ENCODE assay signal across 13 mouse cellular contexts in the genomic region with DNA sequence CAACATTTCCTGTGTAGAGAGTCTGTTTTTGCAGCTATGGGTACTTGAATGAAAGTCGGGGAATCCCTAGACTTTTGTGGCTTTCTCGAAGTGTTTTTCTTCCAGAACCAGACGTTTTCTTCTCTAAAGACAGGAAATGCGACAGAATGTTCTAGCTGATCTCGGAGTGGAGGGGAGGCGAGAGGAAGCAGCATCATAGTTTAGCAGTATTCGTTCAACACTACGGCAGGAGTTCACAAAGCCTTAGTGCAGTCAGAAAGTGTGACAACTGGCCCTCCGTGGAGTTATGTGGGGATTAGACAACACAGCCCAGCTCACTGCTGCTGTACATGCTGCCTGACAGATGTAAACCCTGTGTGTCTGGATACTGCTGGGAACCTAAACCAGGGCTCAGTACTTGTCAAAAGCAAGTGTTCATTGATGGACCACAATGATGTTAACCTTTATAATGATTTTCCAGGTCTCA. TPM values are rescaled to one million over a fixed set of nuclear protein-coding genes. Genes with fewer than 3 reads are reported as not detected.
DNase-seq lines count a peak whose midpoint lies in the region; ATAC-seq and TF ChIP-seq lines count a peak whose summit lies in the region.
"Had no signal": no experiment of that assay in that cellular context is flagged by ENCODE, and none has a peak within 500 bp of the region (broad histone marks: within the 10 kb centered on the region; RNA-seq: fewer than 3 reads in every experiment).

No protein-coding gene starts in this region.

- no peak for TF ChIP-seq CTCF in CH12.LX (conservative IDR thresholded peaks at IDR 0.05 in 1 of 2, IDR thresholded peaks at IDR 0.05 in 1 of 2; ENCODE audit: low read depth in 2 of 2, low read length in 2 of 2)

- H3K27me3 ChIP-seq in lung, embryonic 15.5 days, result no peaks in the 10 kb centered on the region
- H3K27me3 ChIP-seq in CH12.LX (replicated peaks), result no peaks in the 10 kb centered on the region
- no peaks in the 10 kb centered on the region for H3K27me3 ChIP-seq in intestine, embryonic 14.5 days (replicated peaks; ENCODE audit: control insufficient read depth, insufficient read depth, low read length)
- no peaks in the 10 kb centered on the region for H3K27me3 ChIP-seq in stomach, embryonic 15.5 days (replicated peaks)

- no peak for DNase-seq in lung, postnatal 36 days
- peak; percentile 42 for DNase-seq in CH12.LX (ENCODE audit: extremely low read depth)
- peak; percentile 53 for DNase-seq in intestine, embryonic 14.5 days (ENCODE audit: low spot score)
- no peak for DNase-seq in left cerebral cortex, postnatal 36 days (ENCODE audit: low spot score in 2 of 2)
- no peak for DNase-seq in layer of hippocampus, adult 18-20 months (ENCODE audit: low spot score in 2 of 2)
- DNase-seq: adrenal gland, postnatal 25 days; cerebellum, adult 8-10 months; kidney, adult 11 months had no signal

- intact Hi-C loops in left cerebral cortex, postnatal 36 days (cut with DNase I), result no loop called here

- no peaks in the 10 kb centered on the region for H3K36me3 ChIP-seq in lung, embryonic 15.5 days
- H3K36me3 ChIP-seq in CH12.LX (replicated peaks in 1 of 2; ENCODE audit: control insufficient read depth in 1 of 2, insufficient read depth in 1 of 2, low read length in 1 of 2), result no peaks in the 10 kb centered on the region
- H3K36me3 ChIP-seq in intestine, embryonic 14.5 days (ENCODE audit: control insufficient read depth, insufficient read depth, low read length), result no peaks in the 10 kb centered on the region
- no peaks in the 10 kb centered on the region for H3K36me3 ChIP-seq in stomach, embryonic 15.5 days

- dilution Hi-C loops in CH12.LX (cut with MboI; ENCODE audit: extremely low pct_ligation_motif_present, extremely low pct_unique_long_range_greater_than_20kb, low sequenced_read_pairs), result no loop called here

- no peaks in the 10 kb centered on the region for H3K79me2 ChIP-seq in CH12.LX (replicated peaks; ENCODE audit: control insufficient read depth, extremely low read depth, insufficient read depth, poor library complexity, severe bottlenecking)

- TF ChIP-seq EP300 in CH12.LX (IDR thresholded peaks at IDR 0.05; ENCODE audit: low read length), result 0 out of 2 replicates have a peak, but pooled peaks have one; percentile 1

- no peak for TF ChIP-seq POLR2A in CH12.LX (IDR thresholded peaks at IDR 0.05; ENCODE audit: low read depth, low read length)

- in situ Hi-C loops in CH12.LX (cut with MboI; ENCODE audit: low pct_ligation_motif_present, low pct_unique_long_range_greater_than_20kb, low sequenced_read_pairs), result no loop called here

- no peak for TF ChIP-seq RAD21 in CH12.LX (IDR thresholded peaks at IDR 0.05; ENCODE audit: low read depth, low read length)

- H3K4me1 ChIP-seq in lung, embryonic 15.5 days, result peaks cover 23% of the 10 kb centered on the region; the same call in 1 of the 2 replicates
- peaks cover 7 to 31% of the 10 kb centered on the region in 2 experiments for H3K4me1 ChIP-seq in CH12.LX (ENCODE audit: control insufficient read depth in 1 of 2, insufficient read depth in 2 of 2)
- no peaks in the 10 kb centered on the region; the same call in 1 of the 2 replicates for H3K4me1 ChIP-seq in intestine, embryonic 14.5 days (replicated peaks; ENCODE audit: control insufficient read depth, insufficient read depth, low read length)
- H3K4me1 ChIP-seq in stomach, embryonic 15.5 days, result 0 out of 2 replicates have a peak, but pooled peaks cover 4% of the 10 kb centered on the region

- H3K4me2 ChIP-seq in lung, embryonic 15.5 days, result no peak overlapping the region
- H3K4me2 ChIP-seq in CH12.LX (ENCODE audit: insufficient read depth, low read depth, poor library complexity, severe bottlenecking), result peak overlapping the region; percentile 73
- H3K4me2 ChIP-seq in intestine, embryonic 14.5 days (ENCODE audit: low read length), result no peak overlapping the region
- H3K4me2 ChIP-seq in stomach, embryonic 15.5 days, result no peak overlapping the region

- 12% methylated on average over 9 of the region's 9 CpGs for WGBS in lung, embryonic 15.5 days
- WGBS in intestine, embryonic 14.5 days, result 49% methylated on average over 9 of the region's 9 CpGs
- WGBS in stomach, embryonic 15.5 days, result 40% methylated on average over 9 of the region's 9 CpGs

- H3K9ac ChIP-seq in lung, embryonic 15.5 days, result no peak overlapping the region
- H3K9ac ChIP-seq in CH12.LX (ENCODE audit: insufficient read depth, low read depth), result no peak overlapping the region; the same call in 1 of the 2 replicates
- H3K9ac ChIP-seq in intestine, embryonic 14.5 days (ENCODE audit: low read length), result no peak overlapping the region
- no peak overlapping the region for H3K9ac ChIP-seq in stomach, embryonic 15.5 days

- H3K27ac ChIP-seq in lung, embryonic 15.5 days, result peak overlapping the region; percentile 57; the same call in 1 of the 2 replicates
- no peak overlapping the region for H3K27ac ChIP-seq in CH12.LX (ENCODE audit: insufficient read depth, low read depth)
- H3K27ac ChIP-seq in intestine, embryonic 14.5 days (ENCODE audit: low read depth), result no peak overlapping the region
- peak overlapping the region; percentile 44; the same call in 1 of the 2 replicates for H3K27ac ChIP-seq in stomach, embryonic 15.5 days

- ATAC-seq in lung, embryonic 15.5 days (ENCODE audit: borderline replicate concordance, extremely low read depth, low FRiP score, low TSS enrichment), result no peak
- no peak for ATAC-seq in intestine, embryonic 14.5 days (replicated peaks; ENCODE audit: low FRiP score, low TSS enrichment, low read depth)
- no peak for ATAC-seq in stomach, embryonic 15.5 days (ENCODE audit: insufficient read depth, low FRiP score, low read depth)

- H3K9me3 ChIP-seq in lung, embryonic 15.5 days, result no peaks in the 10 kb centered on the region
- H3K9me3 ChIP-seq in CH12.LX (replicated peaks; ENCODE audit: low read length), result no peaks in the 10 kb centered on the region
- H3K9me3 ChIP-seq in intestine, embryonic 14.5 days (ENCODE audit: control insufficient read depth, low read length), result no peaks in the 10 kb centered on the region
- H3K9me3 ChIP-seq in stomach, embryonic 15.5 days, result no peaks in the 10 kb centered on the region

- H3K4me3 ChIP-seq in lung, embryonic 15.5 days, result no peak overlapping the region
- no peak overlapping the region for H3K4me3 ChIP-seq in CH12.LX (replicated peaks in 1 of 3; ENCODE audit: low read depth in 2 of 3, low read length in 2 of 3, poor library complexity in 1 of 3)
- no peak overlapping the region for H3K4me3 ChIP-seq in intestine, embryonic 14.5 days (ENCODE audit: low read depth, low read length)
- no peak overlapping the region for H3K4me3 ChIP-seq in stomach, embryonic 15.5 days (replicated peaks)
- H3K4me3 ChIP-seq: erythroblast, embryonic 14.5 days had no signal

TF ChIP-seq in CH12.LX, 34 proteins besides CTCF, POLR2A, EP300 and RAD21:
- TF ChIP-seq TBP (conservative IDR thresholded peaks at IDR 0.05; ENCODE audit: low read depth, low read length), result 0 out of 2 replicates have a peak, but pooled peaks have one; percentile 8
- TF ChIP-seq E2F4 (IDR thresholded peaks at IDR 0.05; ENCODE audit: insufficient replicate concordance, low read depth, low read length), result no peak
- no peak for TF ChIP-seq GABPA (IDR thresholded peaks at IDR 0.05; ENCODE audit: insufficient replicate concordance, low read depth, low read length)
- no peak for TF ChIP-seq JUN (IDR thresholded peaks at IDR 0.05; ENCODE audit: insufficient read depth, low read depth, low read length)
- no peak for TF ChIP-seq JUND (conservative IDR thresholded peaks at IDR 0.05; ENCODE audit: low read depth, low read length)

RNA-seq across cellular contexts. Expression of a gene that starts 18.5 kb away (rescaled TPM):
- polyA plus RNA-seq in lung, embryonic 15.5 days (2015; fragmentation: Nextera tagmentation; extraction: Ambion mirVana), result not detected in 2 replicates
- total RNA-seq in CH12.LX (2012; rRNA removed), result 0.13 TPM in 1 of 2 replicates, not detected in the other
- total RNA-seq in CH12.LX (2014; rRNA removed), result not detected in 2 replicates
- not detected in 2 replicates for polyA plus RNA-seq in CH12.LX (2012; ENCODE audit: insufficient read length, low read depth)
- 0.54 and 0.56 TPM in 2 replicates for polyA plus RNA-seq in intestine, embryonic 14.5 days (2014; fragmentation: Nextera tagmentation; extraction: Ambion mirVana)
- polyA plus RNA-seq in stomach, embryonic 15.5 days (2015; fragmentation: Nextera tagmentation; extraction: Ambion mirVana), result 1.5 and 2.0 TPM in 2 replicates
- not detected for total RNA-seq in left cerebral cortex, postnatal 36 days (2021)
- total RNA-seq in layer of hippocampus, adult 18-20 months (2021), result not detected
- total RNA-seq: adrenal gland, postnatal 25 days; gastrocnemius, adult 8-10 months; megakaryocyte progenitor cell, adult 5-6 weeks had no signal
- polyA plus RNA-seq: erythroblast, embryonic 14.5 days had no signal

Comparison
In these comparisons a context has a peak if more than half of its experiments do, and no peak if none do; other contexts are left out.
1. H3K27ac ChIP-seq: peak in lung, embryonic 15.5 days (single experiment) and stomach, embryonic 15.5 days (single experiment); none in CH12.LX (single experiment) and intestine, embryonic 14.5 days (single experiment).
2. DNase-seq: peak in CH12.LX (single experiment) and intestine, embryonic 14.5 days (single experiment); none in lung, postnatal 36 days (single experiment), left cerebral cortex, postnatal 36 days (0 of 2) and layer of hippocampus, adult 18-20 months (0 of 2).